Mouse (Mus musculus) thymus, adult 2 months (tissue): ENCODE data around the gene Sdcbp2. TPM values are rescaled to one million over a fixed set of nuclear protein-coding genes. Genes with fewer than 3 reads are reported as not detected.

ENCODE experiments used
- DNase-seq: peaks from one replicate; pipeline ENCODE4 v3.0.0; 2021
- H3K27ac ChIP-seq: fragments of 200-500 bp; 2 replicates; pipeline ENCODE4 v1.5.1; 2012; ENCODE audit warnings: low read length, control low read depth; ENCODE audit not compliant: control insufficient read depth, insufficient read depth
- H3K27me3 ChIP-seq: fragments of 200-500 bp; 2 replicates; pipeline ENCODE4 v1.6.1; 2012; ENCODE audit warnings: mild to moderate bottlenecking, low read length, moderate library complexity, mixed read lengths; ENCODE audit not compliant: control insufficient read depth, insufficient read depth
- H3K36me3 ChIP-seq: fragments of 200-500 bp; 2 replicates; pipeline ENCODE4 v1.6.1; 2012; ENCODE audit warnings: mild to moderate bottlenecking, low read length, moderate library complexity; ENCODE audit not compliant: control insufficient read depth, insufficient read depth
- H3K4me1 ChIP-seq: fragments of 200-500 bp; replicated peaks from 2 replicates; pipeline ENCODE4 v1.6.1; 2012; ENCODE audit warnings: low read length; ENCODE audit not compliant: control insufficient read depth, insufficient read depth
- H3K4me3 ChIP-seq: fragments of 200-500 bp; 2 replicates; pipeline ENCODE4 v1.5.1; 2012; ENCODE audit warnings: mild to moderate bottlenecking, low read length, control low read depth, moderate library complexity; ENCODE audit not compliant: control insufficient read depth, insufficient read depth
- CTCF ChIP-seq: fragments of 200-500 bp; IDR thresholded peaks from 2 replicates; pipeline ENCODE4 v1.5.1; 2012; ENCODE audit warnings: mild to moderate bottlenecking, control low read depth, low read length, moderate library complexity, borderline replicate concordance; ENCODE audit not compliant: control insufficient read depth, poor library complexity, insufficient read depth; ENCODE audit errors: extremely low read depth
- POLR2A ChIP-seq: fragments of 200-500 bp; IDR thresholded peaks from 2 replicates; pipeline ENCODE4 v1.6.1; 2012; ENCODE audit warnings: mild to moderate bottlenecking, low read length, control low read depth, moderate library complexity; ENCODE audit not compliant: control insufficient read depth, poor library complexity, insufficient read depth; ENCODE audit errors: extremely low read depth
- WGBS: fragments of 180-500 bp; shearing (Covaris S2); methylation state at CpG from one replicate; pipeline ENCODE4 v1.1.7; 2018; 5-methylcytosine and 5-hydroxymethylcytosine counted together
- polyA plus RNA-seq: library from polyadenylated mRNA; depleted of rRNA; stranded (reverse); fragments of >200 nt; gene quantifications from 2 replicates; pipeline ENCODE4 v1.2.3, GENCODE M21; 2012

Gene Sdcbp2
- polyA plus RNA-seq, 1 experiment: 4.6 TPM

DNA sequence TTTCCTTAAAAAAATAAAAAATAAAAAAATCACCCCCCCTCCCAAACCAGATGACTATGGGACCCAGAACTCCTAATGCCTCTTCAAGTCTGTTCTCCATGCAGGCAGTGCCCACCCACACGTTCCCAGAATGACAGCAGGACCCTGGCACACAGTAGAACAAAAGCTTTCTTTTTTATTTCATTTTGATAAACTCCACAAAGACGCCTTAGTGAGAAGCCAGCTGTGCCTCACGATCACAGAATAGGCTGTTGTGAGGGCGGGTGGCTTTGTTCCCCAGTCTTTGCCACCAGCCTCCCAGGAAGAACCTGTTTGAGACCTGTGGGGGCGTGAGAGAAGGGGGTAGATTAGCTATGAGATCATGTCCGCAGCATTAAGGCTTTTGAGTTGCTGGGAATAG, 27.7 kb upstream of the Sdcbp2 start:
- 39% methylated on average over 6 of the region's 6 CpGs for WGBS
- Histone ChIP-seq H3K4me1 (peaks cover 25% of the 10 kb centered on the region), H3K27ac (peak overlapping the region; percentile 53), H3K36me3 (peaks cover 14% of the 10 kb centered on the region), H3K27me3 (no peaks in the 10 kb centered on the region), H3K4me3 (peak overlapping the region; percentile 3; the same call in 1 of the 2 replicates)
- peak; percentile 48 for DNase-seq
- TF ChIP-seq POLR2A: no peak
- no peak for TF ChIP-seq CTCF

DNA sequence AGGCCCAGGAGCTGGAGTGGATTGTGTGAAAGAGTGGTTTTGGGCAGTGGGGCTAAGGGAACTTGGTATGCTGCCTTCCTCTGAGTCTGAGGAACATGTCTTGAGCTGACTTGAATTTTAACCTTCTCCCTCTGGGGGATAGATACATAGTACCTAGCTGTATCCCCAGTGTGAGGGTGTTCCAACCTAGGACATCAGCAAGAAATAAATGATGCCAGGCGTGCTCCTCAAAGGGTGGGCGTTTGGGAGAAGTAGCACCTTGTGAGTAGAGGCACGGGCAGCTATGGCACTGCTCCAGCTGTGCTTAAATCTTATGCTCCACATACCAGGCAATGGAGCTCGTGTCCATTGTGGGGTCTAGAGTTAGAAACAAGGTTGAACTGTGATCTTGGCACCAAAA, 25.9 kb upstream of the Sdcbp2 start:
- H3K27ac ChIP-seq: no peak overlapping the region
- TF ChIP-seq CTCF (no peak), POLR2A (no peak)
- WGBS: 96% methylated on average over 4 of the region's 4 CpGs
- peaks cover 25% of the 10 kb centered on the region for H3K36me3 ChIP-seq
- H3K27me3 ChIP-seq: no peaks in the 10 kb centered on the region
- H3K4me1 ChIP-seq: peaks cover 25% of the 10 kb centered on the region
- no peak for DNase-seq
- H3K4me3 ChIP-seq: no peak overlapping the region

DNA sequence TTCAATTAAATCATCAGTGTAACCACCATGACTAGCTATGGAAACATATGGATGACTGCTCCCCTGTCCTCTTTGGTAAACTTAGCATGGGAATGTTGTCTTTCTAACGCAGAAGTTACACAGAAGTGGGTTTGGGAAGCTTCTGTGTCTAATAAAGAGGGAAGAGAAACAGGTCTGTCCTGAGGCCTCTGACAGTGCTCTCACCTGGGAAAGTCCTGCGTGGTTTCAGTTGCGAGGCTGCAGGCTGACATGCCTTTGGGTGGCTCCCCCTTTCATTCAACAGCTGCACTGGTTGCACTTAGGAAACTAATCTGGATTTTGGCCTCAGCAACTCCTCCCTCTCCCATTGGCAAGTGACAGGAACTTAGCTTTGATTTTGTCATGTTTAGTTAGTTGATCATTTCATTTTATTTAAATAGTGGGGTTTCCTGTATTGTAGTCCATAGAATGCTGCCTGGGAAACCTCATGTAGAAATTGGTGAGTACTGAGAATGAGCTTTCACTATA, 22.8 kb upstream of the Sdcbp2 start:
- peaks cover 39% of the 10 kb centered on the region for H3K36me3 ChIP-seq
- TF ChIP-seq CTCF (no peak), POLR2A (no peak)
- DNase-seq: no peak
- peaks cover 15% of the 10 kb centered on the region for H3K4me1 ChIP-seq
- H3K27ac ChIP-seq: no peak overlapping the region
- WGBS: 88% methylated on average over 3 of the region's 3 CpGs
- H3K27me3 ChIP-seq: no peaks in the 10 kb centered on the region
- H3K4me3 ChIP-seq: no peak overlapping the region

DNA sequence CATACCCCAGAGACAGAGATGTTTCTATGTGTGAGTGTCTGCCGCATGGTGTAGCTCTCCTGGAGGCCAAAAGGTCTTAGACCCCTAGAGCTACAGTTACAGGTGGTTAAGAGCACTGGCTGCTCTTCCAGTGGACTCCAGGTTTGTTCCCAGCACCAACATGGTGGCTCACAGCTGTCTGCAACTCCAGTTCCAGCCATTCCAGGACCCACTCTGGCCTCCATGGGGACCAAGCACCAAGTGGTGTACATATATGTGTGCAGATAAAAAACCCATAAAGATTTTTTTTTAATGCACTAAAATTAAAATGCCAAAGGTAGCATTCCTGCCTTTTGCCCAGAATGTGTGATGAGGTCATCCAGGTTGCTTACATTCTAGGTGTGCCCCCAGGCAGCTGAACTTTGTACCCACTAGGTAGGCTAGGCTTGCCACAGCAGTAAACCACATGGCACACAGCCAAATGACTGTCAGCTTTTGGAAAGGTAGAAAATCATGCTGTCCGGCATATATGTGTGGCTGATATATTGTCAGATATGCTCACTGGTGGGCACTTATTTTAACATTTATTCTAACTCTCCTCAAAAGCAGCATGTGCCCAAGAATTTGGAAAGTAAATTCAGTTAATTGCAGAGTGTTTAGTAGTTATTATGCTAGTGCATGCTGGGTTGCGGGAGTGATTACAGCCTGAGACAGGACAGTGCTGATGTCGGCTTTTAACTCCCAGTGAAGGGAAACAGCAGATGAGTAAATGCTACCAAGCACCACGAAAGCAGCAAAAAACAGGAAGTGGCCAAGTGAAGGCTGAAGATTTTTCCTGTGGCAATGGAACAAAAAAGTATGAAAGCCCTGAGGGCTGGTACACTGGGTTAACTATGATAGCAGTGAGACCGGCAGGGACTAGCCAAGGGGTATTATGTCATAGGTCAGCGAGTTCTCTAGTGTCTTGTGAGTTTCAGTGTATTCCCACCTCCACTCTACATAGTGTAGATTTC, 9.2 kb upstream of the Sdcbp2 start:
- Histone ChIP-seq H3K27ac (no peak overlapping the region), H3K4me3 (no peak overlapping the region), H3K36me3 (peaks cover 60% of the 10 kb centered on the region), H3K4me1 (peaks cover 3% of the 10 kb centered on the region), H3K27me3 (no peaks in the 10 kb centered on the region)
- TF ChIP-seq POLR2A (no peak), CTCF (no peak)
- DNase-seq: no peak
- 55% methylated on average over 7 of the region's 7 CpGs for WGBS

DNA sequence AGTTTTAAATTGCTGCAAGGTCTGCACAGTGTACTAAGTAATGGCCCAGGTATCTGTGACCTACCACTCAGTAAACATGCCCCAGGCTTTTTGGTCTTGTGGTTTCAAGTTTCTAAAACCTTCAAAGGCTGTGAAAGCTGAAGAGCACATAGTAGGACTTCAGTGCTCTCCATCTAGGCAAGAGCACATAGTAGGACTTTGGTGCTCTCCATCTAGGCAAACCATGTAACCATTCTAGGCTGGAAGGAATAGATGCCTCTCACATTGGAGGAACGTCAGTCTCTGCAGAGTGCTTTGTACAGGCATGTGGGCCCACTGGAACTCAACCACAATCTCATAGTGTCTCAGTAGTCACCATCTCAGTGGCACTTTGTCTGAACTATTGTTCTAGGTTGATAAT, 8.4 kb upstream of the Sdcbp2 start:
- TF ChIP-seq CTCF: no peak
- Histone ChIP-seq H3K4me3 (no peak overlapping the region), H3K4me1 (peaks cover 3% of the 10 kb centered on the region), H3K36me3 (peaks cover 52% of the 10 kb centered on the region), H3K27ac (no peak overlapping the region), H3K27me3 (no peaks in the 10 kb centered on the region)
- no peak for DNase-seq
- 87% methylated on average over 1 of the region's 1 CpGs for WGBS

DNA sequence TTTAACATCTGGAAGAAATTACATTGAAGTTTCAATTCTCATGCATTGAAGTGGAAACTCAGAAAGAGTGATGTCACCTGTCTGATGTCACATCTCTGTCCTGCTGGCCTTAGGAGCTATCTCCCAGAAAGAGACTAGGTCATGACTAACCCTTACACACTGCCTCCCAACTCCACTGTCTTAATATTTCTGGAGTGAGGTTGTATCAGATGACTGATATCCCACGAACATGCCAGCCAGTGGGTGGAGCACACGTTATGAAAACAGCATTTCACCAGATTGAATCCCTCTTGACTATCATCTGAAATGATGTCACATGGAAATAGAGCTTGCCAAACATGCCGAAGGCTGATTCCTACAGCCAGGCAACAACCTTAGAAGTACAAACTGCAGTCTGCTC, 7.4 kb upstream of the Sdcbp2 start:
- H3K4me1 ChIP-seq: peaks cover 3% of the 10 kb centered on the region
- no peak overlapping the region for H3K4me3 ChIP-seq
- WGBS: 87% methylated on average over 3 of the region's 3 CpGs
- no peak overlapping the region for H3K27ac ChIP-seq
- TF ChIP-seq POLR2A (no peak), CTCF (no peak)
- no peak for DNase-seq
- H3K36me3 ChIP-seq: peaks cover 43% of the 10 kb centered on the region
- H3K27me3 ChIP-seq: no peaks in the 10 kb centered on the region
